Mouse (Mus musculus): ENCODE measurements around the gene Il2rg.
A peak's percentile ranks its signal among the peaks of the same experiment; 100 is the strongest.

Gene Il2rg

DNA sequence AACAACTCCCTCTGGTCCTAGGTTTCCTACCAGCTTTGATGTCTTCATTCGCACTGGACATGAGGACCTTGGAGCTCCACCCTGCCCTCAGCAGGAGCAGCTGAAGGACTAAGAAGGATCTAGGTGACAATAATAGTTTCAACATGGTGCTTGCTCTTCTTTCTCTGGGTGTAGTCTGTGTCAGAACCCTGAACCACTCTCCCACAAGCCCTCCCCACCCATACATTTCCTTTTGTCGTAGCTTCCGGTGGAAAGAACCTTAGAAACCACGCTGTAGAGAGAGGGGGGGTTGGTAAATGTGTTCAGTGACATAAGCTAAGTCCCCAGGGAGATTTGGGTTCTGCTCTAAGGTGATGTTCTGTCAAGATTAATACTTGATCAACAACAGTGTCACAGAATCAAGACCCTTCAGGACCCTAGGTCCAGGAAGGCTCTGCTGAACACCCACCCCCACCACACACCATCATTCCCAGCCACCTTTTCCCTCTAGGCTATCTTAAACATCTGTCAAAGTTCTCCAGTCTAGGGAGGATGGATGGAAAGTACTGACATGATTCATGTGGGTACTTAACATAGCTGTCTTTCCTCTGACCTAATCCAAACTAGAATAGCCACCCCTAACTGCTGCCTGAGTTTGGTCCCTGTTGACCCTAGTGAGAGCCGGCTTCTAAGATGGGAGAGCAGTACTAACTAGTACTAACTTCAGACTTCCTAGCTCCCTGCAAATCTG, at the start of gene Il2rg:
TSS of gene Il2rg (minus strand) at position 231 of the 730 bp plus-strand sequence.
- no peak for DNase-seq (ENCODE audit: low spot score)

- no peak for DNase-seq (ENCODE audit: low spot score)
Measured at GRCm38 (mm10) chrX:101313625-101314359, 45.7 kb upstream of the Il2rg start.

DNA sequence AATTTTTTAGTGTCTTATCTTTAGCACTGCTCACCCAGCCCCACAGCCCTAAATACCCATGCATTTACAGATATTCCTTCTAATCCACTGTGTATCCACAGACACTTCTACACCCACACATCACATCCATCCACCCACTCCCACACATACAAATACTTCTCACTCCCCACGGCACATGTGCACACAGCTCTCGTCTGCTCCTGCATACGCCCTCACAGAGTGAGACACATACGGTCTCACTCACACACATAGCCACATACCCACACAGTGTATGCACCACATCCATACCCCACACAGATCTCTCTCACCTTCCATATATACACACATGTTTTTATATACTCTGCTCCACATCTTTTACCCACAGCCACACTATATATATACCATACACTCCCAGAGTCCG, 41.2 kb upstream of the Il2rg start:
- no peak for DNase-seq (ENCODE audit: low spot score)

GRCm38 (mm10) chrX:101304646-101305045, 36.6 kb upstream of the Il2rg start:
- DNase-seq (ENCODE audit: low spot score): no peak

DNA sequence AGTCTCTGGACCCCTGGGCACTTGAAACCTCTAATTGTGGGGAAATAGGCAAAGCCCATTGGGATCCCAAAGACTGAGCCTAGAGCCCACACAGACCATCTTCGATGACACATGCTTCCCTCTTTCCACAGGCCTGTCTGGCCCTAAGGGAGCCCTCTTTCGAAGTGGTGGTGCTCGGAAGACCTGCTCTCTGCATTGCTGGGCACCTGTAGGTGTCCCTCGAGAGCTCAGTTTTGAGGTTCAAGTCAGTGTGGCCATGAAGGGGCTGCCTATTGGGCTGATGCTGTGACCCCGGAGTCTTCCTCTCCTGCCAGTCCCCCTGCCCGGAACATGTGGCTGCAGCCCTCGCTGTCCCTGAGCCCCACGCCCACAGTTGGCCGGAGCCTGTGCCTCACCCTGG, 33.6 kb upstream of the Il2rg start:
- DNase-seq (ENCODE audit: low spot score): no peak

GRCm38 (mm10) chrX:101300427-101301030, 32.5 kb upstream of the Il2rg start:
- no peak for DNase-seq (ENCODE audit: low spot score)

GRCm38 (mm10) chrX:101299473-101300426, 31.7 kb upstream of the Il2rg start:
- DNase-seq (ENCODE audit: low spot score): no peak

DNA sequence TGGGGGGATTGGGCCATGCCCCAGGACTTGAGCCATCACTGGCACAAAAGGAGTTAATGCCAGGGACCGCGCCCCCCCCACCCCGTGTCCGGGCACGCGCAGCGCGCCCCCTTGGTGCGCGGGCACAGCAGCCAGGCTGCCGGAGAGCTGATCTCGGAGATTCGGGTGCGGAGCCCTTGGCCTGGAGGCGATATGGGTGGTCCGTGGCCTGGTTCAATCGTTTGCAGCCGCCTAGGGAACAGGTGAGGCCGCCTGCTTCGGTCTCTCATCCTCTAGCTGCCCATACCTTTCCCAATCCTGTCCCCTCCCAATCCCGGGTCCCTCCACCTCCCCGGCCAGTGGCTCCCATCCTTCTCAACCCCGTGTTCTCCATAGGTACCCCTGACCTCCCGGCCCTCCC, 31.0 kb upstream of the Il2rg start, which contains the start of gene Nlgn3:
TSS of gene Nlgn3 (plus strand) at position 114 of the 400 bp plus-strand sequence.
- DNase-seq (ENCODE audit: low spot score): no peak

GRCm38 (mm10) chrX:101290111-101290510, 22.1 kb upstream of the Il2rg start:
- no peak for DNase-seq (ENCODE audit: low spot score)

DNA sequence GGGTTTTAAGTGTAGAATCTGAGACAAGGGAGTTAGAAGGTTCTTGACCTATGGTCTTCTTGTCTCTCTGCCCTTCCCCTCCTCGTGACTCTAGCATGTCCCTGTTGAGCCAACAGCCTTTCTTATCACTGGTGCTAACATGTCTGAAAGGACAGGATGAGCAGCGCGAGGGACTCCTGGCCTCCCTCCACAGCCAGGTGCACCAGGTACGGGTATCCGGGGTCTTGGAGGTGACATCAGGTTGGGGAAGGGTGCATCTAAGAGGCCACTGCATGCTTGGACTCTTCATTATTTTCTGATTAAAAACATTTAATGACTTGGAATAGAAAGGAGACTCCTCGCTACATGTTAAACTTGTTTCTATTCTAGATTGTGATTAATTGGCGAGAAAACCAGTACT, 21.0 kb upstream of the Il2rg start:
- DNase-seq (ENCODE audit: low spot score): no peak

DNA sequence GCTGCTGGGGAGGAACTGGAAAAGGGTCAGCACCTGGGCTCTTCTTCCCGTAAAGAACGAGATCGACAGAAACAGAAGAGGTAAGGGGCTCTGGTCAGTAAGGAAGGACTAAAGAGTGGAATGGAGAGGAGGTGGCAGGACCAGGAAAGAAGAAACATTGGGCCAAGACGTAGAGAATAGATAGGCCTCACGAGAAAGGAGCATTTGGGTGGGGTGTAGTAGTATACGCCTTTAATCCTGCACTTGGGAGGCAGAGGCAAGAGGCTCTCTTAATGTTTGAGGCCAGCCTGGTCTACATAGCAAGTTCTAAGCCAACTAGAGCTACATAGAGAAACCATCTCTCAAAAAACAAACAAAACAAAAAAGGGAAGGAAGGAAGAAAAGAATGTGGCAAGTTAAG, 20.4 kb upstream of the Il2rg start:
- DNase-seq (ENCODE audit: low spot score): no peak

- no peak for DNase-seq (ENCODE audit: low spot score)
Measured at GRCm38 (mm10) chrX:101287543-101287942, 19.5 kb upstream of the Il2rg start.

- DNase-seq (ENCODE audit: low spot score): no peak
Measured at GRCm38 (mm10) chrX:101285953-101286670, 18.1 kb upstream of the Il2rg start.

DNA sequence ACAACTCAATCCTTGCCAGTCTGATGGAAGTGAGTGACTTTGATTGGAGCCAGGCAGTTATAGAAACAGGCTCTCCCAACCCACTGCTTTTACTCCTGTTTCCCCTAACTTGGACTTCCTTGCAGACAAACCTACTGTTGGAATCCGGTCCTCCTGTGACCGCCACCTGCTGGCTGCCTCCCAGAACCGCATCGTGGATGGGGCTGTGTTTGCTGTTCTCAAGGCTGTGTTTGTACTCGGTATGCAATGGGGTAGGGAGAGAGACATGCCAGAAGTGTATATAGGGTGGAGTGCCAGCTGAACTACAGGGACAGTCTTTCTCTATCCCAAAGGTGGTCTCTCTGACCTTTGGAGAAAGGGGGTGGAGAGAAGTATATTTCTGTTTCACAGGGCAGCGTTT, 17.5 kb upstream of the Il2rg start:
- peak; percentile 41 for DNase-seq (ENCODE audit: low spot score)

DNA sequence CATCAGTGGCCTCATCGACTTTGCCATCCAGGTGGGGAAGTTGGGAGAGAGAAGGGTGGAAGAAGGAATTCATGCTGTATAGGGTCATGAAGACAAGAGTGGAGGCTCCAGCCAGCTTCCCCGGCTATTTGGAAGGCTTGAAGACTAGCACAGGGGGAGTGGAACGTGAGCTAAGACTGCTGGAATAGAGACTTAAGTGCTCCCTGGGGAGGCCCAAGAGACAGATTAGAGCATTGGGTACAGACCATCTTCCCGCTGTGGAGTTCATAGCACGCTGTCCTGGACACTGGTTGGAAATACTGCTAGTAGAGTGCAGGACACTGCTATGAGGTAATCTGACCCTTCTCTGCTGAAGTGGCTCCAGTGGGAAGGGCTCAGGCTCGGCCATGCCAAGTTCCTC, 14.8 kb upstream of the Il2rg start:
- DNase-seq (ENCODE audit: low spot score): no peak

DNA sequence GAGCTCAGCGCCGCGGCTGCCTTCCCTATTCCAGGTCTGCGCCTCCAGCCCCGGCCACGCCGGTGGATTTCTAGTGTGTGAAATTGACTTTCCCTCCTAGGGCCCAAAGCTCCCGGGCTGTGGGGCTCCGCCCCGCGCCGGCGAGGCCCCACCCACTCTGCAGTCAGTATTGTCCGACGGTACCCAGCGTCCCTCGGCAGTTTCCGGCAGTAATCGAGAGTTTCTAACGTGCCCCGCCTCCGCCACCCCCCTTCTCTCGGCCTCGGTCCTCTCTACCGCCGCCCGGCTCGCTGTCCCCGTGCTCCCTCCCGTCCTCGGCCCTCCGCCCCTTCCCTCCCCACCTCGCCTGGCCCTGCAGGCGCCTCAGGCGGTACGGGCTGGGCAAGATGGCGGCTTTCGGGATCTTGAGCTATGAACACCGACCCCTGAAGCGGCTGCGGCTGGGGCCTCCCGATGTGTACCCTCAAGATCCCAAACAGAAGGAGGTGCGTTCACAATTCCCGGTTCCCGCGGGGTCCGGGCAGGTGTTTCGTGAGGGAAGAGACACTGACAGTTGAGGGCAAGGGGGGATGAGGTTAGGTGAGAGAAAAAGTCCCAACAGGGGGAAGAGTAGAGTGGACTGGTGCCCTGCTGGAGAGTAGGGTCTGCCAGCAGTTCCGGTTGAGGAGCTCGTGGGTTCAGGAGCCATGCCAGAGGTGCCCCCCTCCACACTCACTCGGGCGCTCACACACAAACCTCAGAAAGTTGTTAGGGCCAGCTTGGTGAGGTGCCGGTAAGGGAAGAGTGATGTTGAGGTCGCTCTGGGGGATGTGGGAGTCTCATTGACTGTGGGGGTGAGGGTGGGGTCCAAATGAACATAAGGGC, 6.1 kb upstream of the Il2rg start, which contains the start of gene Med12:
TSS of gene Med12 (plus strand) at position 156 of the 864 bp plus-strand sequence.
- peak; percentile 74 for DNase-seq (ENCODE audit: low spot score)

DNA sequence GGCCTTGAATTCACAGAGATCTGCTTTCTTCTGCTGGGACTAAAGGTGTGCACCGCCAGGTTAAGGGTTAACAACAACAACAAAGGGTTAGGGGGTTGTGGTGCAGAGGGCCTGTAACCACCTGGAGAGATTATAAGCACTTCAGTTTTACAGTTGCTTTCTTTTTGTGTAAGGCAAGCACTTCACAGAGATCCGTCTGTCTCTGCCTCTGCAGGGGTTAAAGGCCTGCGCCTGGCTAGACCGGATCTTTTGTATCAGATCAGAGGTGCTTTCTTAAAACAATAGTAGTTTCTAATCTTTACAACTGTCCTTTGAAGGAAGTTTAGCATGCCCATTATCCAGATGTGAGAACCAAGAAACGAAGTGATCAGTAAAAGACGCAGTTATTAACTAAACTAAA, 5.4 kb upstream of the Il2rg start:
- no peak for DNase-seq (ENCODE audit: low spot score)

DNA sequence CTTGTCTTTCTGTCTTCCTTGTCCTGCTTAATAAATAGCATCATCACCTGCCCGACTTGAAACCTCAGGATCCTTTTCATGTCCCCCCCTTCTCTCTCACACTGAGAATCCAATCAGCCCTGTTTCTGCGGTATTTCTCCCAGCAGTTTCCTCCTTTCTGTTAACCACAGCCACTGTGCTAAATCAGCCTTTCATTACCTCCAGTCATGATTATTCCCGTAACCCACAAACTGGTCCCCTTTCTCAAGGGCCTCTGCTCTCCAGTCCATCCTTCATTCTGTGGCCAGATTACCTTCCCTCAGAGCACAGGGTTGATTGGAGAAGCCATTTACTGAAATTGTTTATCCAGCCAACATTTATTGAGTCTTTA, 685 bp upstream of the Il2rg start, which contains the start of gene Gm20489:
TSS of gene Gm20489 (minus strand) at position 269 of the 370 bp plus-strand sequence.
- no peak for DNase-seq (ENCODE audit: low spot score)

DNA sequence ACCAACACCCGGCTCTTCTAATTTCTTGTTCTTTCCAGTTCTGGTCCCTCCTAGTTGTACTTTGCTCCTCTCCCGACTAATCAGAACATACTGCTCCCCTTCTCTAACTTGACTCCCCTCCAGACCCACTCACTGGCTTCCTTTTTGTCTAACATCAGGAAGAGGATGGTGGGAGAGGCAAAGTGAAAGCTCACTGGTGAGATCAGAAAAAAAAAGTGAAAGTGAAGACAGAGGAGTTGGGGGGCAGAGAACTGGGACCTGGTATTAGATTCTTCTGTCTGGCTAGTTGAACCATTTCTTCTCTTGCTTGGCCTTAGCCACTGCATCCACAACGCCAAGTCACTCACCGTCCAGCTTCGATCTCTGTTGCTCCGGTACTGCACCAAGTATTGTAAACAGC, 1.4 kb downstream of the Il2rg start:
- DNase-seq (ENCODE audit: low spot score): no peak

GRCm38 (mm10) chrX:101263892-101264291, 4.2 kb downstream of the Il2rg start, which contains the start of gene Gm614:
Gene Gm614, minus strand, starts transcription at chrX:101263992.
- DNase-seq (ENCODE audit: low spot score): no peak
